Mouse (Mus musculus) CH12.LX (cell line): ENCODE results near the gene Ift81.

Experiments used
- CTCF ChIP-seq, 2 experiments: IDR thresholded peaks in 1 of 2; conservative IDR thresholded peaks in 1 of 2; 2 replicates each; pipeline ENCODE4 v1.5.1; 2011 to 2012; ENCODE audit warnings: low read depth in 2 of 2, low read length in 2 of 2, improper control_type of control experiment in 1 of 2, inconsistent platforms in 1 of 2, mild to moderate bottlenecking in 1 of 2, moderate library complexity in 1 of 2
- E2F4 ChIP-seq: IDR thresholded peaks from 2 replicates; pipeline ENCODE4 v1.6.1; 2011; ENCODE audit warnings: low read depth, low read length, improper control_type of control experiment; ENCODE audit not compliant: insufficient replicate concordance
- EP300 ChIP-seq: IDR thresholded peaks from 2 replicates; pipeline ENCODE4 v1.6.1; 2011; ENCODE audit warnings: low read length, improper control_type of control experiment
- ETS1 ChIP-seq: conservative IDR thresholded peaks from 2 replicates; pipeline ENCODE4 v1.6.1; 2012; ENCODE audit warnings: low read depth, mild to moderate bottlenecking, inconsistent platforms, low read length, improper control_type of control experiment, moderate library complexity
- KAT2A ChIP-seq: IDR thresholded peaks from 2 replicates; pipeline ENCODE4 v1.6.1; 2012; ENCODE audit warnings: low read length, improper control_type of control experiment, inconsistent platforms; ENCODE audit not compliant: insufficient replicate concordance
- MAFK ChIP-seq: IDR thresholded peaks from 2 replicates; pipeline ENCODE4 v1.6.1; 2011; ENCODE audit warnings: low read length, improper control_type of control experiment; ENCODE audit not compliant: insufficient replicate concordance
- POLR2A ChIP-seq: IDR thresholded peaks from 2 replicates; pipeline ENCODE4 v1.6.1; 2011; ENCODE audit warnings: low read depth, mild to moderate bottlenecking, improper control_type of control experiment, low read length
- SMC3 ChIP-seq: IDR thresholded peaks from 2 replicates; pipeline ENCODE4 v1.6.1; 2011; ENCODE audit warnings: low read depth, low read length, improper control_type of control experiment
- ZKSCAN1 ChIP-seq: IDR thresholded peaks from 2 replicates; pipeline ENCODE4 v1.6.1; 2012; ENCODE audit warnings: low read depth, inconsistent platforms, low read length, improper control_type of control experiment, borderline replicate concordance

GRCm38 (mm10) chr5:122647256-122647924, 33.1 kb upstream of the Ift81 start:
- TF ChIP-seq CTCF (conservative IDR thresholded peaks at IDR 0.05 in 1 of 2, IDR thresholded peaks at IDR 0.05 in 1 of 2; ENCODE audit: low read depth in 2 of 2, low read length in 2 of 2): no peak
- TF ChIP-seq POLR2A: no peak
- no peak for TF ChIP-seq ETS1
- no peak for TF ChIP-seq SMC3
- no peak for TF ChIP-seq ZKSCAN1
- no peak for TF ChIP-seq E2F4
- no peak for TF ChIP-seq EP300
- TF ChIP-seq MAFK: no peak
- no peak for TF ChIP-seq KAT2A
